Mouse (Mus musculus) left cerebral cortex, postnatal 14 days (tissue): ENCODE data around the gene Lrig2. TPM values are rescaled to one million over a fixed set of nuclear protein-coding genes. Genes with fewer than 3 reads are reported as not detected.
A peak's percentile ranks its signal among the peaks of the same experiment; 100 is the strongest.
"Not testable (repeated sequence)": the region's sequence is repeated elsewhere in the genome, so short reads cannot be mapped to it uniquely, and the experiment has no call there.

Experiments
- DNase-seq, 2 experiments: peaks; one replicate each; pipeline ENCODE4 v3.0.0; 2021 to 2022; ENCODE audit warnings: low spot score in 2 of 2, mixed read lengths in 1 of 2
- intact Hi-C: fragments of 180-260 bp; cut with DNase I; formaldehyde crosslinking; loops from one replicate; pipeline ENCODE4 v1.15.1; 2025
- total RNA-seq, 2 experiments: library from RNA; stranded (reverse); gene quantifications; 2 replicates each; pipeline ENCODE4 v1.2.3; 2021

Lrig2 gene
- total RNA-seq, 2 experiments from 2014 or later, result 24.1 to 24.2 TPM

DNA sequence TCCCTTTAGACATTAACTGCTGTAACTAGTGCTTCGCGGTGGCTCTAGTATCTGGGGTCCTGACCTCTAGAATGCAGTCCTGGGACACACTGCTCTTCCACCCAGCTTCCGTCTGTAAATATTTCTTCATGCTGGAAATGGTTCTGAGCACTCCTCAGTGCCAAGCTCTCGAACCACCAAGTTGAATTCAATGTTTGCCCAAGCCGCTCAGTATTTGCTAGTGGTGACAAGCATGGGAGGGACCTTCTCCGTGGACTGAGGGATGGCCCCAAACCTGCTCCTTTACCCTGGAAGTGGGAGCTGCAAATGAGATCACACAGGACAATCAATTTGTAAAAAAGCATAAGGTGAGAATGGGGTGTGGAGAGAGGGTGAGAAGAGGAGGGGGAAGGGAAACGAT is 70.3 kb downstream of the Lrig2 start:
- DNase-seq, result no peak
- intact Hi-C loops, result loop anchor here (5.0 to 10.0 kb wide), 3 partner anchors 219 to 419 kb away; partner anchors contain the start of gene Magi3

DNA sequence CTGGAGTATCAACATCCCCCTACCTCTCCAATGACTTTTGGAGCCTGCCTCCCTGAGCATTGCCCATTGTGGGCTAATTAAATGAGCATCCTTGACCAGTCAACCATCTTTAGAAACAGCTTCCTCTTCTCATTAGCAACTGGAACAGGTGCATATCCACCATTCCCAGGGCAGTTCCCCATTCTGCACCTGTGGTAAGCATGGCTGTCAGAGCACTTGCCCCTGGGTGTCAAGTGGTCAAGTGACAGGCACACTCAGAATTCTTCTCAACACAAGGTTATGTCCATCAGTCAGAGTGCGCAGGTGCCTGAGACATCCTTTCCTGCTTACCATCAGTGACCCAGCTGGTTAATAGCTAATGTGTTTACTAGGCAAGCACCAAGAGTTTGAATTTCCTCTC is 72.9 kb downstream of the Lrig2 start:
- DNase-seq, result no peak
- intact Hi-C loops, result no loop called here

DNA sequence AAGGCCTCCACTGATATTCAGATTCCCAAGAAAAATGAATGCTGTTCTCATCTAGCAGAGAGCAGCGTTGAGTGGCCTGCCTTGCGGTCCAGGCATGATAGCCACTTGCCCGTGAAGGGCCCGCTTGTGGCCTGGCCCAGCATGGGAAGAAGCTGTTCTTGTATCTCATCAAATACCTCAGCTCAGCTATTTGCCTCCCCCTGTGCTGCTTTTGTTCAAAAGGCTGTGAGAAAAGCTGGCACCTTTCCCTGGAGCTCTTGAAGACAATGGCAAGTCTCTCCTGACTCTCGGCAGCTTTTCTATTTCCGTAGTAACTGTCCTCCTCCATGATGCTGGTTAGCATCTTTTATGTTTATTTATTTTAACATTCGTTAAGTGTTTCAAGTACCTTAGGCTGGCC is 74.1 kb downstream of the Lrig2 start:
- peak in 1 of 2 experiments; percentile 37 for DNase-seq
- intact Hi-C loops, result no loop called here

DNA sequence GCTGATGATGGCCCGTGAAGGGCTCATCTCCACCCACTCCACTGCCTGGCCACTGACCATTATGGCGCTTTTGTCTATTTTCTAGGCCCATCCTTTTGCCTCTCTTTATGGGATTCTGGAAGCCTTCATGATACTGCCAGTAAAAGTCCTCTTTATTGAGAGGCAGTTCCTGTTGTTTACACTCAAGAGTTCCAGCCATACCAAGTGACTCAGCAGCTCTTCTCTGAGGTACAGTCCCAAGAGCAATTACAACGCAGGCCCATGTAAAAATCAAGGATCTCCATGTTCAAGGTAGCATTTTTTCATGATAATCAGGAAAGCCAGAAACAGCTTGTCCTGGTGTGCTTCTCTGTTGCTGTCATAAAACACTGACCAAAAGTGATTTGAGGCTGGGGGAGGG is 75.8 kb downstream of the Lrig2 start:
- intact Hi-C loops, result no loop called here
- no peak for DNase-seq

DNA sequence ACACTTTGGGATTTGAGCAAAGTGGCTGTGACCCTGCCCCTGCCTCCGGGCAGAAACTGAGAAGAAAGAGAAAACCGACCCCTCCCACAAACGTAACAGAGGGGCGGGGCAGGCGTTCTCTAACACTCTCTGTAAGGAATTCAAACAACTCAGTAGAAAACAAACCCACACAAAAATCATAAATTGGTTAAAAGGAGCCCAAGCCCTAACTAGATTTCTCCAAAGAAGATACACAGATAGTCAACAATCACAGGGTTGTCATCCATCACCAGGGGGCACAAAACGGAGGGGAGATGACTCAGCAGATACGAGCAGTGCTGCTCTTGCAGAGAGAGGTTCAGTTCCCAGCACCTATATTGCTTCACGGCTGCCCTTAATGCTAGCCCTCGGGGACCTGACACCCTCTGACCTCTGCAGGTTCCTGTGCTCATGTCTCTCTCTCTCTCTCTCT is 77.4 kb downstream of the Lrig2 start:
- DNase-seq, result no peak
- intact Hi-C loops, result no loop called here

DNA sequence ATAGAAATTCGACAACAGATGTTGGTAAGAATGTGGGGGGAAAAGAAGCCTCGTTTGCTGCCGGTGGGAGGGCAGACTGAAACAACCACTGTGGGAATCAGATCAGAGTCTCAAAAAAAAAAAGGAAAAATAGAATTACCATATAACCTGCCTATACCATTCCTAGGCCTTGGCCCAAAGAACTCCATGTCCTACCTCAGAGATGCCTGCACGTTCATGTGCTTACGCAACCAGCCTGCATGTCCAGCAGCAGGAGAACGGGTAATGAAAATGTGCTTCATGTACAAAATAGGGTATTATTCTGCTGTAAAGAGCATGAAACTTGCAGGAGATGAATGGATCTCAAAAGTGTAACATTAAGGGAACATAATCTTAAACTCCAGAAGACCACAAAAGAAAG is 79.1 kb downstream of the Lrig2 start:
- intact Hi-C loops, result no loop called here
- no peak for DNase-seq

DNA sequence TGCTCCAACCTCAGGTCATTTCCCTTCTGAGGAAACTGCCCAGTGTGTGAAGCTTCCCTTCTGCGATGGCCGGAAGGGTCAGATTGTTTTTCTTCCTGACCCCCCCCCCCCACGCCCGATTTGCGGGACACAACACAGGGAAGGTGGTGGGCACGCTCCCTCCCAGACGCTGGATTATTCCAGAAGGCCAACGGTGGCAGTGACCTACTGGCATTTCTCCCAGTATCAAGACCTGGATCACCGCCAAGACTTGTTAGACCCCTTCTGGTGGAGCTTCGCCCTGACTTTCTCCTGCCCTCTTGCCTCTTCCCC is 79.9 kb downstream of the Lrig2 start:
- intact Hi-C loops, result no loop called here
- no peak for DNase-seq

DNA sequence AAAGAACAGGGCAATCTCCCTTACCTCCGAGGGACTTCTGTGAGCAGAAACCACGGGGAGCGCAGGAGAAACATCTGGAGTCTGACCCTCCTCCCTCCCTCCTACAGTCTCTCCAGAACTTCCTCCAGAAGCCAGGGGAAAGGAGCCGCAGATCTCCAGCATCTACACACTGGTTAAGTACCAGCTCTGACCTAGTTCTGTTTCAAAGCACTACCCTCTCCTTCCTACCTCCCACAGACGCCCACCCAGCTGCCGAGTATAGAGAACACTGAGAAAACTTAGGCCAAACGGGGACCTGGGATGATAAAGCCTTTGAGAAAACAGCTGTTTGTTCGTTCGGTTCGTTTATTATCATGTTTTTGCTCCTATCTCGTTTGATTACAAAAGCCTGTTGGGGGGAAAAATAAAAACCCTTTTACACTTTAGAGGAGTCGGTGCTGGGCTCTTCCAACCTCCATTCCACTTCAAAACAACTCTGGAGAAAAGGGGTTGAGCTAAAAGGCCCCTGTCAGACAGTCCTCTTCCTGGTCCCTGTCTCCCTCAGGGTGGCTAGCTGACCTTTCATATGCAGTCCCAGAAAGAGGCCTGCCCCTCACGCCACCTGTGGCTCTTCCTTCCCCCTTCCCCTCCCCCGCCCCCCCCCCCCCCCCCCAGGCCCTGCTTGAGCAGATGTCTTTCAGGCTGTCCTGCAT is 80.4 kb downstream of the Lrig2 start:
- DNase-seq, result peak; percentile 43 to 45

DNA sequence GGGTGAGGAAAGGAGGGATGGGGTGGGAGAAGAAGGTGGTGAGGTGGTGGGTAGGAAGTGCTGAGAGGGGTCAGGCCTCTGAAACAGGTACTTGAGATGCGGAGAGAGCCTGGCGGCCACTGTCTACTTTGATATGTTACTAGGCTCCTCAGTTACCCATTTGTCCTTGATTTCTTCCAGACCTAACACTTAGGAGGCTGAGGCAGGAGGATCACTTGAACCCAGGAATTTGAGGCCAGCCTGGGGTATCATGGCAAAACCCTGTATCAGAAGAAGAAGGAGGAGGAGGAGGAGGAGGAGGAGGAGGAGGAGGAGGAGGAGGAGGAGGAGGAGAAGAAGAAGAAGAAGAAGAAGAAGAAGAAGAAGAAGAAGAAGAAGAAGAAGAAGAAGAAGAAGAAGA is 84.4 kb downstream of the Lrig2 start:
- intact Hi-C loops, DNase-seq: not testable (repeated sequence)

More for the DNA sequence above, 80.4 kb downstream of the Lrig2 start:
- intact Hi-C loops, result no loop called here

DNA sequence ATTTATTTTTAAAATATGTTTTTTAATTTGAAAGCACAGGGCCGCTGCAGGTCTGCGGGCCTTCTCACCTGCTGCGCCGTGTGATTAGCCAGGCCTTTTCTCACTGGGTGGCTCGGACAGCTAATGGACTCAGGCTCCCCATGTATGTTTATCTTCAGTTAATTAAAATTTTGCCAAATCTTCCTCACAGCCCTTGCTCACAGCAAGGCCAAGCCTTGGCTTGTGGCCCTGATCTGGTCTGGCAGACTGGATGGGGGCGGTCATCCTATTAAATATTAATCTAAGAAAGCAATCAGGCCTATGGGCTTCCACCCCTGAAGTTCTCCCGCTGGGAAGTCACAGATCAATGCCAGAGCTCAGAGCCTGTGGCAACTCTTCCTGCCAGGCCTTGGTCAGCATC is 87.4 kb downstream of the Lrig2 start:
- DNase-seq, result no peak

DNA sequence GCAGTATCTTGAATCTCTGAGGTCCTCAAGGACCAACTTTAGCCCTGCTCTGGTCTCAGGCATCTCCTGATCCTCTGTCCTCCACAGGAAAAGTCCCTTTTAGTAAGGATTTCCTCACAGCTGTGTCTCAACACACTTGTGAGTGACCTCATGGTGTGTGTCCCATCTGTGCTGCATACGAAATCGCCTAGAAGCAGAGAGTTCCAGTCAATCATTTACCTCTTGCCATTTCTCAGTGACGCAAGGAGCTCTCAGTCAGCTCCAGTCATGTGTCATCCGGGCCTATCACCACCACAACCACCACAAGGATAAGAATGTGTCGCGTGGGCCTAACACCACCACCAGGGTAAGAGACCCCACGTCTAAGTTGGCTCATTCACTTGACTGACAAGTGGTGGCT is 90.8 kb downstream of the Lrig2 start:
- intact Hi-C loops, result no loop called here
- no peak for DNase-seq

More for the DNA sequence above, 87.4 kb downstream of the Lrig2 start:
- intact Hi-C loops, result no loop called here

DNA sequence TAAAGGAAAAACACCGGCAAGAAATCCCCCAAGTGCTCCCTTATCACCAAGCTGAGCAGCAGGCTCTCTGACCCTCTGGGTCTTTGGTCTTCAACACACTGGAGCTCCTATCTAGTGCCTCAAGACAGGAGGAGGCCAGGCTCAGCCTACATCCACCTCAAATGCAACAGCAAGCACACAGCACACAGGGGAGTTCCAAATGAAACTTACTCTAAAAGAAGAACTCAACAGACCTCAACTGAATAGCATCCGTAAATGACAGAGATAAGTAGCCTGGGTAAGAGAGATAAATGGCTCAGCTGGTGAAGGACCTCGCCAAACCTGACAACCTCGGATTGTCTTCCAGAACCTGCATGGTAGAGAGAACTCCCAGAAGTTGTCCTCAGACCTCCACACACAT is 91.7 kb downstream of the Lrig2 start:
- intact Hi-C loops, result no loop called here
- no peak for DNase-seq

DNA sequence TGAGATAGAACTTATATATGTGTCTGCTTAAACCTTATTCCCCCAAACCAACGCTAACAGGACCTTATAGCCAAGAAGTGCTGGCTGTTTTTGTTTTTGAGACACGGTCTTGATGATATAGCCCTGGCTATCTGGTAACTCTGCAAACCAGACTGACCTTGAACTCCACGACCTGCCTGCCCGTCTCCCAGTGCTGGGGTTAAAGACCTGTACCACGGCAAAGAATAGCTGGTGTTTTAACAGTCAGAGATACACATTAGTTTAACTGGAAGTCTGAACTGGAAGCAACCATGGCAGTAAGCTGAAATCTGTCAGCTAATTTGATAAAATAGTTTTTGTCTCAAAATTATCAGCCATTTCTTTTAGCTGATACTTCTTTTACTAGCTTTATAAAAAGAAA is 94.9 kb downstream of the Lrig2 start:
- DNase-seq, result no peak
- intact Hi-C loops, result no loop called here

DNA sequence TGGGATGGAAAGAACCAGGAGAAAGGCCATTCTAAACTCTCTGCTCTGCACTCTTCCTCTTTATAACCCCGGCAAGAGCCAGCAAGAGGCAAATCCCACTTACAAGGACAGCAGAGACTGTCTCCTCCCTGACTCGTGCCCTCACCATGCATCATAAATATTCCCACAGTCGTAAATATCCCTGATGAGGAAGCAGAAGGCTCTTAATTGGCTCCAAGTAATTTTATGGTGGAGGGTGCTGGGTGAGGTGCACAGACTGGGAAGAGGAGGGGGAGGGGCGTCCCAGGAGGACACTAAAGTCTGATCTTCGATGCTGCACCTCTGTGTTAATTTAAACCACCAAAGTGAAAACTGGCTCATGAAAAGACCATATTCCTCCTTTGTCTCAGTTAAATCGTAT is 99.2 kb downstream of the Lrig2 start:
- intact Hi-C loops, result no loop called here
- DNase-seq, result no peak

DNA sequence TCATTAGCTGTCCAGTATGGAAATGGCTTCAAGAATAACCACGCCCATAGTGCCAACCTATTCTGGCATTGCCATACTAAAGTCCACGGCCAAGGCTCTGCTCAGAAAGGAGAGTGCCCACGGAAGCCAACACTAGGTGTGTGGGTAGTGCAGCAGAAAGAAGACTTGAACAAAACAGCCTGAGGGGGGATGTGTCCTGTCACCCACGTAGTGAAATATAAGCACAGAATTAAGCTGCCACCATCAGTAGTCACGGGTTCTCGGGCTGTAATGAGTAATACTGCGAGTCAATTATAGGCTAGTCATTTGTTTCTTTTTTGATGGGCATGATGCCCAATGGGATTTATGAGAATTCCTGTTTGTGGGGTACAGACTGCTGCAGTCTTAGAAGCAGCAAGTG is 104.2 kb downstream of the Lrig2 start:
- peak in 1 of 2 experiments; percentile 20 for DNase-seq
- intact Hi-C loops, result no loop called here

DNA sequence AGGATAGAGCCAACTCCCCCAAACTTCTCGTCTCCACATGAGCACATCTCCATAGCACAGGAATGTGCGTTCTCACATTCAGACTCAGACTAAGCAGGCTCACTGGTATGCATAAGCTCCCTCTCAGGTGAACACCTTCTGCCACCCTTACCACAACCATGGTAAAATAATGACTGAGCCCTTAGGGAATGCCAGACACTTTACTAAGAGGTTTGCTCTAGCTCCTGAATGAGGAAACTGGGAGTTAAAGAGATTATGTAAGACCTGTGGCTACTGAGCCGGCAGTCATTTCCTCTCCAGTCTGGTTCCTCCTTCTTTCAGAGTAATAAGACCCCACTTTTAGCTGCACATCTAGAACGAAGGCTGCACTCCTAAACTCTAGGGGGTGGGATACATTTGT is 108.1 kb downstream of the Lrig2 start:
- DNase-seq, result no peak
- intact Hi-C loops, result no loop called here

DNA sequence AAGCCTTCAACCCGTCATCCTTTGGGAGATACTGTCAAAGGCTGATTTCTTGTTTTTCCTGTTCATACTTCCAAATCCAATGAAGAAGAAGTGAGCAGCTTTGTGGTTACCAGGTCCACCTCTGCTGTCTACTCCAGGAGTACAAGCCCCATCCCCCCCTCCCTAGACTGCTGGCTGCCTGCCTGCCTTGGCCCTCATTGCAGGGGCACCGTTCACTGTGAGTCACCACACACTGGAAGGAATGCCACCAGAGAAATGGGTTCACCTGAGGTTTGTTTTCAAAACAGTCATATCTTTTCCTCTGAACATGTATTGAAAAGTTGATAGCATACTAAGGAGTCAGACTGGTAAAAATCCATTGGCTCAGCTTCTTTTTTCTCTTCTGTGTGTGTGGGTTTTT is 110.5 kb downstream of the Lrig2 start:
- intact Hi-C loops, result no loop called here
- no peak for DNase-seq

DNA sequence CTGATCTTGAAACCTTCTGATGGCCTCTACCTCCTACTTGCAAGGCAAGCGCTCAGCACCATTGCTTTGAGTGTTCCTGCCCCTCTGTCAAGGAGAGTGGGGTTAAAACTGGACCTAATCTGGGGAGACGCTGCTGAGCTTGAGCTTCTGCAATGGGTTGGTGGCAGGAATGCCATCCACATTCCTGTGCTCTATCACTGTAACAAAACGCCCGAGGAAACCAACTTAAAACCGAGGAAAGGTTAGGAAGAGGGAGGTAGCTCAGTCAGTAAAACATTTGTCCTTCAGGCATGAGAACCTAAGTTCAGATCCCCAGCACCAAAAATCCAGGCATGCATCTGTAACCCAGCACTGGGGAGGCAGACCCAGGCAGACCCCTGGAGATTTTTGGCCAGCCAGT is 111.6 kb downstream of the Lrig2 start:
- DNase-seq, result no peak
- intact Hi-C loops, result no loop called here

DNA sequence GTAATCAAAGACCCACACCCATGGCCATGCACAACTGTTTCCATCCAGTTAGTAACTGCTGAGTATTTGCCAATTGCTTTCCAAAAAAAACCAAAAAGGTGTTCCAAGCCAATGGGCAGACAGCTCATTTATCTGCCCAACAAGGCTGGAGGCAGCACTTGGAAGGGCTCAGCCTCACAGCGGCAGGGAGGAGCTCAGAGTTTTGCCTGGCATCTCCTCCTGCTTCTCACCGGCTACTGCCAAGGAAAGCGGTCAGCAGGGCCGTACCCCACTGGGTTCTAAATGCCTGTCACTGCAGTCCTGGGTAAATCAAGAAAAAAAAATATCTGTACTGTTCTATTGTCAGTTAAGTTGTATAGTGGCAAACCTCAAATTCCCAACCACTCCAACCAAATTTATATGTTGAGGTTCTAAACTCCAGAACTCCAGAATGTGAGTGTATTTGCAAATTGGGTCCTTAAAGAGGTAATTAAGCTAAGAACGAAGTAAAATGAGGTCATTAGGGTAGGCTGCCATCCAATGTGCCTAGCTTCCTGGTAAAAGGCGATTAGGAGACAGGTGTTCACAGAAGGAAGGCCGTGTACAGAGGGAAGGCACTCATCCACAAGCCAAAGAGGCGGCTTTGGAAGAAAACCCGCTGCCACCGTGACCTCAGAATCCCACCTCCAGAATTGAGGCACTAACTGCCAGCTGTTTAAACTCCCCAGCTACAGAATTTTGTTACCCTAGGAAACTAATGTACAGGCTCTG is 112.2 kb downstream of the Lrig2 start:
- intact Hi-C loops, result no loop called here

DNA sequence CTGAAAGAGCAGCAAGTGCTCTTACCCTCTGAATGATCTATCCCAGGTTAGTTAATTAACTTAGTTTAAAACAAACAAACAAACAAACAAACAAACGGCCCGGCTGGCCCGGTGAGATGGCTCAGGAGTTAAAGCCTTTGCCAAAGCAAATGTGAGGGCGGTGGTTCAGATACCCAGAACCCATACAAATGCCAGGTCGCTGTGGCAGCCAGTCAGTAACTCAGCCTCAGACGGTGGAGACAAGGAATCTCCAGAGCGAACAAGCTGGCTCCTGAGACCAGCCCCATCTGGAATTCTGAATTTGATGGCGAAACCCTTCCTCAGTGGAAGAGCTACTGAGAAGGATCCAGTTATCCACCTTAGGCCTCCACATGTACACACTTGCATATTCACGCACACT is 114.4 kb downstream of the Lrig2 start:
- intact Hi-C loops, result no loop called here
- no peak for DNase-seq

More for the DNA sequence above, 112.2 kb downstream of the Lrig2 start:
- no peak for DNase-seq

DNA sequence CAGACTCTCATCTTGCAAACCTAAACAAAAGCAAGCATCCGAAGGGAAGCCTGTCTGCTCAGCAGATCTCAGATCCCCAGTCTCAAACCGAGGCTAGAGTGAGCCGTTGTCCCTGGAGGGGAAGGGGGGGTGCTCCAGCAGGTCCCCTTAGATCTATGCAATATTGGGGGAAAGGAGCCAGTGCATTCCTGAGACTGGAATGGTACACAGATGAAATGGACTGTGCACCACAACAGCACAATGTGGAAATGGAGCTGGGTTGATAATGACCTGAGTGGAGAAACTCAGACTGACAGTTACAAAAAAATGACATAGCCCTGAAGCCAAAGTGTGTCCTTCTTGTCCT is 115.0 kb downstream of the Lrig2 start:
- no peak for DNase-seq
- intact Hi-C loops, result no loop called here
